Comparison of ENCODE assay signal across 8 mouse cellular contexts in the genomic region with DNA sequence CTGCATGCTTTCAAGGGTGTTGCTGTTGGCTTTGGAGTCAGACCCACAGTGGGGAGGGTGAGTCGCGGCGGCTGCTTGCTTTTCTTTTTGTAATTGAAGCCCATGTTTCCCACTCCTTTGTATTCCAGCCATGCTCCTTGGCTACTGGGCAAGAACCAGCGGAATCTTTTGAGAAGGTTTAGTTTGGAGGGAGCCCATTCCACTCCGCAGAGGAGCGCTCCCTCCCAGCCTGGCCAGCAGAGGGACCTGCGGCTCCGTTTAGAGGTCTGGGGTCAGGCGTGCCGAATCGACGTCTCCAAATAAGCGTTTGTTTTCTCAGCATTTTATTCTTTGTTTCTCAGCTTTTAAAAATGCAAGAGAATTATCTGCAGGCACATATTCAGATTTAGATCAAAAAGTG.
A peak's percentile ranks its signal among the peaks of the same experiment; 100 is the strongest.
DNase-seq lines count a peak whose midpoint lies in the region; ATAC-seq and TF ChIP-seq lines count a peak whose summit lies in the region.

No protein-coding gene starts in this region.

- TF ChIP-seq POLR2A in brain, embryonic 14.5 days (IDR thresholded peaks at IDR 0.05; ENCODE audit: borderline replicate concordance, extremely low read depth, insufficient read depth, insufficient read length, poor library complexity, severe bottlenecking): no peak

- H3K4me2 ChIP-seq in forebrain, embryonic 13.5 days: peak overlapping the region; percentile 60
- peak overlapping the region; percentile 58 for H3K4me2 ChIP-seq in hindbrain, embryonic 13.5 days

- in situ Hi-C loops in ES-E14 (cut with MboI; ENCODE audit: low sequenced_read_pairs in 2 of 2, unreplicated experiment in 2 of 2): loop anchor here (10.0 to 25.0 kb wide), 3 partner anchors 61 to 401 kb away; no protein-coding TSS in a partner anchor

- no peak overlapping the region for H3K27ac ChIP-seq in ES-E14 (ENCODE audit: insufficient read depth, low read depth, low read length, poor library complexity, severe bottlenecking)
- H3K27ac ChIP-seq in forebrain, embryonic 13.5 days: no peak overlapping the region
- H3K27ac ChIP-seq in hindbrain, embryonic 13.5 days: no peak overlapping the region

- H3K27me3 ChIP-seq in forebrain, embryonic 13.5 days: peaks cover 17% of the 10 kb centered on the region
- H3K27me3 ChIP-seq in hindbrain, embryonic 13.5 days: peaks cover 15% of the 10 kb centered on the region

- 2% methylated on average over 13 of the region's 13 CpGs for WGBS in forebrain, embryonic 13.5 days
- 6% methylated on average over 13 of the region's 13 CpGs for WGBS in hindbrain, embryonic 13.5 days

- no peak for DNase-seq in ES-E14 (ENCODE audit: low read depth, low spot score)
- DNase-seq in brain, embryonic 14.5 days (ENCODE audit: low read depth): peak; percentile 85
- DNase-seq in left cerebral cortex, adult 9 months (ENCODE audit: low spot score in 2 of 2): peak; percentile 11 to 49
- DNase-seq in lung, postnatal 25 days (ENCODE audit: low spot score): peak; percentile 44
- peak; percentile 58 for DNase-seq in right cerebral cortex, postnatal 4 days
- no peak for DNase-seq in Muller cell, postnatal 12 days (ENCODE audit: inconsistent ontology term)

- no peaks in the 10 kb centered on the region for H3K9me3 ChIP-seq in ES-E14 (ENCODE audit: control insufficient read depth, insufficient read depth, low read depth, low read length)
- H3K9me3 ChIP-seq in forebrain, embryonic 13.5 days (replicated peaks): no peaks in the 10 kb centered on the region
- no peaks in the 10 kb centered on the region for H3K9me3 ChIP-seq in hindbrain, embryonic 13.5 days

- no peak overlapping the region for H3K9ac ChIP-seq in ES-E14 (ENCODE audit: insufficient read depth, low read depth, low read length, poor library complexity, severe bottlenecking)
- H3K9ac ChIP-seq in forebrain, embryonic 13.5 days: peak overlapping the region; percentile 30
- peak overlapping the region; percentile 55 for H3K9ac ChIP-seq in hindbrain, embryonic 13.5 days

- peak; percentile 83 for ATAC-seq in forebrain, embryonic 13.5 days
- peak; percentile 77 for ATAC-seq in hindbrain, embryonic 13.5 days (ENCODE audit: low FRiP score)

- peak overlapping the region in 1 of 2 experiments; percentile 28; a peak in 2 of 4 replicates for H3K4me3 ChIP-seq in ES-E14 (ENCODE audit: insufficient read depth in 1 of 2, low read depth in 1 of 2, low read length in 2 of 2, poor library complexity in 1 of 2, severe bottlenecking in 1 of 2)
- peak overlapping the region; percentile 27 for H3K4me3 ChIP-seq in forebrain, embryonic 13.5 days
- peak overlapping the region; percentile 30 for H3K4me3 ChIP-seq in hindbrain, embryonic 13.5 days

- peaks cover 7 to 16% of the 10 kb centered on the region in 2 experiments; a peak in 3 of 4 replicates for H3K4me1 ChIP-seq in ES-E14 (ENCODE audit: control insufficient read depth in 2 of 2, insufficient read depth in 2 of 2, low read length in 2 of 2, poor library complexity in 1 of 2)
- peaks cover 3% of the 10 kb centered on the region for H3K4me1 ChIP-seq in forebrain, embryonic 13.5 days
- peaks cover 16% of the 10 kb centered on the region for H3K4me1 ChIP-seq in hindbrain, embryonic 13.5 days (replicated peaks)

- TF ChIP-seq CTCF in brain, embryonic 14.5 days (IDR thresholded peaks at IDR 0.05; ENCODE audit: borderline replicate concordance, extremely low read depth, insufficient read depth, insufficient read length): peak; percentile 85

- H3K36me3 ChIP-seq in ES-E14 (ENCODE audit: control insufficient read depth, insufficient read depth, low read length, poor library complexity, severe bottlenecking): no peaks in the 10 kb centered on the region
- H3K36me3 ChIP-seq in forebrain, embryonic 13.5 days (ENCODE audit: poor library complexity, severe bottlenecking): no peaks in the 10 kb centered on the region
- H3K36me3 ChIP-seq in hindbrain, embryonic 13.5 days: no peaks in the 10 kb centered on the region

TF ChIP-seq in ES-E14, 5 proteins besides CTCF, POLR2A, EP300 and RAD21:
- TF ChIP-seq HCFC1 (IDR thresholded peaks at IDR 0.05; ENCODE audit: borderline replicate concordance, insufficient read depth, low read length): no peak
- TF ChIP-seq ZC3H11A (IDR thresholded peaks at IDR 0.05; ENCODE audit: borderline replicate concordance, low read depth, low read length): peak; percentile 74

Comparison
In these comparisons a context has a peak if more than half of its experiments do, and no peak if none do; other contexts are left out.
1. DNase-seq: peak in brain, embryonic 14.5 days (single experiment), left cerebral cortex, adult 9 months (2 of 2), lung, postnatal 25 days (single experiment) and right cerebral cortex, postnatal 4 days (single experiment); none in ES-E14 (single experiment) and Muller cell, postnatal 12 days (single experiment).